Mouse (Mus musculus): Measurements from ENCODE around the gene Olfr610. TPM values are rescaled to one million over a fixed set of nuclear protein-coding genes. Genes with fewer than 3 reads are reported as not detected.
"Not testable (repeated sequence)": the region's sequence is repeated elsewhere in the genome, so short reads cannot be mapped to it uniquely, and the experiment has no call there.

Olfr610 gene
- not detected in 2 replicates for polyA plus RNA-seq (2012; rRNA removed)

DNA sequence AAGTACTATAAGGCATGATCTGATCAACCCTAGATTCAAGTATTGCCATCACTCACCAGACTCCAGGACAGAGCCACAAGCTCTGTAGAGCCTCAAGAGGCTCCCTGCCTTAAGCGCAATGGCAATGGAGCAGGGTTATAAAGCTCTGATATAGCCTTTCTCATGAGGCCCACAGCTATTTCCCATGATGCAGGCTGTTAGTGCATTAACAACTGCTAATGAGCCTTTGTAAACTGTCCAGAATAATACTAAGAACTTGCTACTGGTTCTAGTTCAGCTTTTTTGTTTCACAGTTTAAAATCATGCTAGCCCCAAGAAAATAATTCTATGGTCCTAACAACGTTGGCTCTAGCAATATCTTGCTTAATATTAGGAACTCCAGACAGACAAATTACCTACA is at the start of gene Olfr610:
Gene Olfr610, minus strand, starts transcription at position 101 of the 400 bp plus-strand sequence.
- no peak for DNase-seq
- Histone ChIP-seq H3K4me3 (replicated peaks; ENCODE audit: insufficient read depth, low read depth, low read length) (no peak within 1 kb of the TSS), H3K27me3 (ENCODE audit: control insufficient read depth, insufficient read depth, low read length) (no peaks in the 10 kb centered on the region), H3K27ac (ENCODE audit: insufficient read depth, low read length) (no peak within 1 kb of the TSS), H3K4me1 (ENCODE audit: control insufficient read depth, insufficient read depth, low read length) (no peaks in the 10 kb centered on the region)
- WGBS = 87% methylated on average over 2 of the region's 2 CpGs
- no peak for TF ChIP-seq POLR2A (IDR thresholded peaks at IDR 0.05; ENCODE audit: borderline replicate concordance, insufficient read depth, low read length)
- TF ChIP-seq CTCF (IDR thresholded peaks at IDR 0.05; ENCODE audit: borderline replicate concordance, insufficient read depth, low read depth, low read length) = no peak

- WGBS = 76% methylated on average over 2 of the region's 2 CpGs
- no peaks in the 10 kb centered on the region for H3K27me3 ChIP-seq (ENCODE audit: control insufficient read depth, insufficient read depth, low read length)
- no peak within 1 kb of the TSS for H3K27ac ChIP-seq (ENCODE audit: insufficient read depth, low read length)
- TF ChIP-seq POLR2A (IDR thresholded peaks at IDR 0.05; ENCODE audit: borderline replicate concordance, insufficient read depth, low read length) = no peak
- no peak within 1 kb of the TSS for H3K4me3 ChIP-seq (replicated peaks; ENCODE audit: insufficient read depth, low read depth, low read length)
- no peak for DNase-seq
- H3K4me1 ChIP-seq (ENCODE audit: control insufficient read depth, insufficient read depth, low read length) = no peaks in the 10 kb centered on the region
Measured at GRCm38 (mm10) chr7:103555779-103556178, 43.9 kb upstream of the Olfr610 start, which contains the start of gene Olfr615. Olfr615 (plus strand) TSS chr7:103556079.

GRCm38 (mm10) chr7:103547774-103548173 is 35.9 kb upstream of the Olfr610 start, which contains the start of gene Olfr613:
Olfr613 (plus strand) TSS chr7:103548074.
- H3K27ac ChIP-seq (ENCODE audit: insufficient read depth, low read length) = no peak within 1 kb of the TSS
- DNase-seq = no peak
- 77% methylated on average over 2 of the region's 2 CpGs for WGBS
- H3K27me3 ChIP-seq (ENCODE audit: control insufficient read depth, insufficient read depth, low read length) = no peaks in the 10 kb centered on the region
- no peak within 1 kb of the TSS for H3K4me3 ChIP-seq (replicated peaks; ENCODE audit: insufficient read depth, low read depth, low read length)
- no peak for TF ChIP-seq CTCF (IDR thresholded peaks at IDR 0.05; ENCODE audit: borderline replicate concordance, insufficient read depth, low read depth, low read length)
- TF ChIP-seq POLR2A (IDR thresholded peaks at IDR 0.05; ENCODE audit: borderline replicate concordance, insufficient read depth, low read length) = no peak
- no peaks in the 10 kb centered on the region for H3K4me1 ChIP-seq (ENCODE audit: control insufficient read depth, insufficient read depth, low read length)

DNA sequence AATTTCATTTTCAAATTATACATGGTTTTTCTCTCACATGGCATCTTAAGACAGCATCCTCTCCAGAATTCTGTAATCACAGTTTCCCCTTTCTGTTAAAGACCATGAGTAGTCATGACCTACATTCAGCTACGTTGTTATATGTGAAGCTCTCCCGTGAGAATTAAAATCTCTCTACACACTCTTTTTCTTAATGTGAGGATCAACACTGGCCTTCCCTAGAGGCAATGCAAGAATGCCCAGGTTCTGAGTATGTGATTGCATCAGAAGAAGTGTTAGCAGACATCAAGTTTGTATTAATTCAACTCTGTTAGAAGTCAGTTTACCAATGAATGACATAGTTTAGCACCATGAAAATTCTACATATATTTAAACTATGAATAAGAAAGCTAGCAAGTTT is 30.7 kb upstream of the Olfr610 start, which contains the start of gene Olfr612:
Gene Olfr612, minus strand, starts transcription at position 101 of the 400 bp plus-strand sequence.
- not testable (repeated sequence) for DNase-seq; H3K4me1 ChIP-seq (ENCODE audit: control insufficient read depth, insufficient read depth, low read length); H3K4me3 ChIP-seq (replicated peaks; ENCODE audit: insufficient read depth, low read depth, low read length); H3K27ac ChIP-seq (ENCODE audit: insufficient read depth, low read length); H3K27me3 ChIP-seq (ENCODE audit: control insufficient read depth, insufficient read depth, low read length)
- WGBS = 72% methylated on average over 2 of the region's 2 CpGs

- H3K4me3 ChIP-seq (replicated peaks; ENCODE audit: insufficient read depth, low read depth, low read length); DNase-seq; H3K27me3 ChIP-seq (ENCODE audit: control insufficient read depth, insufficient read depth, low read length); H3K27ac ChIP-seq (ENCODE audit: insufficient read depth, low read length); H3K4me1 ChIP-seq (ENCODE audit: control insufficient read depth, insufficient read depth, low read length): not testable (repeated sequence)
- 61% methylated on average over 1 of the region's 1 CpGs for WGBS
Measured at GRCm38 (mm10) chr7:103520746-103521145, 8.8 kb upstream of the Olfr610 start, which contains the start of gene Olfr611. Olfr611 (minus strand) TSS chr7:103520846.

DNA sequence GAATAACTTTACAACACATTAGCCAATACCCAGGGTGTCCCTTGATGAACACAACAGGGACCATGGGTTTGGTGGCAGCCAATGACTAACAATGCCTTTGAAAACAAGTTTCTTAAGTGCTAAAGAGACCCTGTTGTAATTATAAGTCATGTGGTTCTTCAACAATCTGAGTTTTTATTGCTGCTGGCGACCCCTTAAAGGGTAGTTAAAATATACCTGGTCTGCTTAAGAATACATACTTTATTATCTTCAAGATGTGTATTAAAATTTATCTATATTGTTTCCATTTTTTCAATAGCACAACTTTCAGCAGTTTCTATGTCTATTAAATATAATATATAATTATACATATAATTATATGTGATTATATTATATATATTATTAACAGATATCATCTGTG is 14.0 kb downstream of the Olfr610 start, which contains the start of gene Olfr609:
Gene Olfr609, minus strand, starts transcription at position 101 of the 400 bp plus-strand sequence.
- TF ChIP-seq POLR2A (IDR thresholded peaks at IDR 0.05; ENCODE audit: borderline replicate concordance, insufficient read depth, low read length) (no peak), CTCF (IDR thresholded peaks at IDR 0.05; ENCODE audit: borderline replicate concordance, insufficient read depth, low read depth, low read length) (no peak)
- DNase-seq = no peak
- H3K27me3 ChIP-seq (ENCODE audit: control insufficient read depth, insufficient read depth, low read length) = no peaks in the 10 kb centered on the region
- H3K27ac ChIP-seq (ENCODE audit: insufficient read depth, low read length) = no peak within 1 kb of the TSS
- H3K4me1 ChIP-seq (ENCODE audit: control insufficient read depth, insufficient read depth, low read length) = no peaks in the 10 kb centered on the region
- no peak within 1 kb of the TSS for H3K4me3 ChIP-seq (replicated peaks; ENCODE audit: insufficient read depth, low read depth, low read length)
- 55% methylated on average over 1 of the region's 1 CpGs for WGBS

DNA sequence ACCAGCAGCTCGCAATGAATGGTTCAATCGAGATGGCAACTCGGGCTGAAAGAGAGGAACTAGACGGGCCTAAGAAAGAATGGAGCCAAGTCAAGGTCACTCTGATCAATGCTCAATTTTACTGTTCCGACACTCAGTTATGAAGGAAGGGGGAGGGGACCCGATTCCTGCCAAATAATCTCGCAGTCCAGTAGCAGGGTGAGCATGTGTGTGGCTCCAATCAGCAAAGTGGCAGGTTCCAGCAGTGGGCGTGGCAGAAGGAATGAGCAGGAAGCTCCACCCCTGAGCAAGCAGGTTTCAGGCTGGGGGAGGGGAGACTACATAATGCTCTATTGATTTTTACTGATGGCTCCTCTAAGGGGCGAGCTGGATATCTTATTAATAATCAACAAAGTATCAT is 34.8 kb downstream of the Olfr610 start:
- not testable (repeated sequence) for H3K27me3 ChIP-seq (ENCODE audit: control insufficient read depth, insufficient read depth, low read length); DNase-seq; H3K27ac ChIP-seq (ENCODE audit: insufficient read depth, low read length); H3K4me3 ChIP-seq (replicated peaks; ENCODE audit: insufficient read depth, low read depth, low read length); H3K4me1 ChIP-seq (ENCODE audit: control insufficient read depth, insufficient read depth, low read length)
- WGBS = 50% methylated on average over 9 of the region's 9 CpGs

- Histone ChIP-seq H3K27ac (ENCODE audit: insufficient read depth, low read length) (no peak within 1 kb of the TSS), H3K27me3 (ENCODE audit: control insufficient read depth, insufficient read depth, low read length) (no peaks in the 10 kb centered on the region), H3K4me3 (replicated peaks; ENCODE audit: insufficient read depth, low read depth, low read length) (no peak within 1 kb of the TSS), H3K4me1 (ENCODE audit: control insufficient read depth, insufficient read depth, low read length) (no peaks in the 10 kb centered on the region)
- no peak for TF ChIP-seq CTCF (IDR thresholded peaks at IDR 0.05; ENCODE audit: borderline replicate concordance, insufficient read depth, low read depth, low read length)
- no peak for TF ChIP-seq POLR2A (IDR thresholded peaks at IDR 0.05; ENCODE audit: borderline replicate concordance, insufficient read depth, low read length)
- DNase-seq = no peak
Measured at GRCm38 (mm10) chr7:103469577-103469976, 42.3 kb downstream of the Olfr610 start, which contains the start of gene Olfr608. Olfr608 (plus strand) TSS chr7:103469877.

GRCm38 (mm10) chr7:103460590-103460989 is 51.3 kb downstream of the Olfr610 start:
- H3K4me1 ChIP-seq (ENCODE audit: control insufficient read depth, insufficient read depth, low read length) = no peaks in the 10 kb centered on the region
- H3K27ac ChIP-seq (ENCODE audit: insufficient read depth, low read length) = no peak overlapping the region
- TF ChIP-seq POLR2A (IDR thresholded peaks at IDR 0.05; ENCODE audit: borderline replicate concordance, insufficient read depth, low read length) (no peak), CTCF (IDR thresholded peaks at IDR 0.05; ENCODE audit: borderline replicate concordance, insufficient read depth, low read depth, low read length) (no peak)
- no peaks in the 10 kb centered on the region for H3K27me3 ChIP-seq (ENCODE audit: control insufficient read depth, insufficient read depth, low read length)
- 88% methylated on average over 5 of the region's 5 CpGs for WGBS
- no peak overlapping the region for H3K4me3 ChIP-seq (replicated peaks; ENCODE audit: insufficient read depth, low read depth, low read length)
- no peak for DNase-seq

Other genes with a start within 250 kb of the Olfr610 start
- not detected in 2 replicates for gene Olfr596, start 206.5 kb downstream of the Olfr610 start, polyA plus RNA-seq (2012; rRNA removed)
- not detected in 2 replicates for gene Olfr597, start 195.8 kb downstream of the Olfr610 start, polyA plus RNA-seq (2012; rRNA removed)
- not detected in 2 replicates for gene Olfr598, start 188.6 kb downstream of the Olfr610 start, polyA plus RNA-seq (2012; rRNA removed)
- not detected in 2 replicates for gene Olfr599, start 176.2 kb downstream of the Olfr610 start, polyA plus RNA-seq (2012; rRNA removed)
- gene Olfr600, start 162.5 kb downstream of the Olfr610 start, polyA plus RNA-seq (2012; rRNA removed) = not detected in 2 replicates
- gene Olfr601, start 149.5 kb downstream of the Olfr610 start, polyA plus RNA-seq (2012; rRNA removed) = not detected in 2 replicates
- gene Olfr603, start 125.9 kb downstream of the Olfr610 start, polyA plus RNA-seq (2012; rRNA removed) = not detected in 2 replicates
- gene Usp17lc, start 97.0 kb downstream of the Olfr610 start, polyA plus RNA-seq (2012; rRNA removed) = not detected in 2 replicates
- gene Olfr605, start 66.7 kb downstream of the Olfr610 start, polyA plus RNA-seq (2012; rRNA removed) = not detected in 2 replicates
- gene Olfr606, start 63.1 kb downstream of the Olfr610 start, polyA plus RNA-seq (2012; rRNA removed) = not detected in 2 replicates
- not detected in 2 replicates for gene Olfr607, start 48.0 kb downstream of the Olfr610 start, polyA plus RNA-seq (2012; rRNA removed)
- gene Olfr608, start 42.2 kb downstream of the Olfr610 start, polyA plus RNA-seq (2012; rRNA removed) = not detected in 2 replicates
- gene Olfr609, start 14.1 kb downstream of the Olfr610 start, polyA plus RNA-seq (2012; rRNA removed) = not detected in 2 replicates
- not detected in 2 replicates for gene Olfr611, start 8.7 kb upstream of the Olfr610 start, polyA plus RNA-seq (2012; rRNA removed)
- not detected in 2 replicates for gene Olfr612, start 30.6 kb upstream of the Olfr610 start, polyA plus RNA-seq (2012; rRNA removed)
- not detected in 2 replicates for gene Olfr613, start 36.0 kb upstream of the Olfr610 start, polyA plus RNA-seq (2012; rRNA removed)
- not detected in 2 replicates for gene Olfr615, start 44.0 kb upstream of the Olfr610 start, polyA plus RNA-seq (2012; rRNA removed)
- not detected in 2 replicates for gene Olfr616, start 57.0 kb upstream of the Olfr610 start, polyA plus RNA-seq (2012; rRNA removed)
- gene Olfr617, start 60.9 kb upstream of the Olfr610 start, polyA plus RNA-seq (2012; rRNA removed) = not detected in 2 replicates
- not detected in 2 replicates for gene Olfr618, start 78.0 kb upstream of the Olfr610 start, polyA plus RNA-seq (2012; rRNA removed)
- not detected in 2 replicates for gene Olfr619, start 88.5 kb upstream of the Olfr610 start, polyA plus RNA-seq (2012; rRNA removed)
- gene Olfr620, start 100.4 kb upstream of the Olfr610 start, polyA plus RNA-seq (2012; rRNA removed) = not detected in 2 replicates
- gene Olfr622, start 130.6 kb upstream of the Olfr610 start, polyA plus RNA-seq (2012; rRNA removed) = not detected in 2 replicates
- gene Olfr623, start 151.6 kb upstream of the Olfr610 start, polyA plus RNA-seq (2012; rRNA removed) = not detected in 2 replicates
- not detected in 2 replicates for gene Olfr624, start 159.1 kb upstream of the Olfr610 start, polyA plus RNA-seq (2012; rRNA removed)
- not detected in 2 replicates for gene Olfr625-ps1, start 170.6 kb upstream of the Olfr610 start, polyA plus RNA-seq (2012; rRNA removed)
- gene Olfr243, start 202.5 kb upstream of the Olfr610 start, polyA plus RNA-seq (2012; rRNA removed) = not detected in 2 replicates
- gene Olfr628, start 218.3 kb upstream of the Olfr610 start, polyA plus RNA-seq (2012; rRNA removed) = not detected in 2 replicates
- gene Olfr629, start 232.8 kb upstream of the Olfr610 start, polyA plus RNA-seq (2012; rRNA removed) = not detected in 2 replicates
- gene Olfr630, start 245.2 kb upstream of the Olfr610 start, polyA plus RNA-seq (2012; rRNA removed) = not detected in 2 replicates

Measured in cerebellum, adult 2 months (tissue).